Mouse (Mus musculus) right cerebral cortex, postnatal 36 days (tissue): ENCODE measurements at regions not wholly inside any gene's neighbourhood (a gene's known extent, or its start where the extent isn't known, plus 50 kb on each side); places are given as distances from the start of the nearest gene placed in this dataset.

ENCODE experiments used
- DNase-seq, 2 experiments: peaks; one replicate each; pipeline ENCODE4 v3.0.0; 2022; ENCODE audit warnings: low spot score in 2 of 2, mixed read lengths in 1 of 2

DNA sequence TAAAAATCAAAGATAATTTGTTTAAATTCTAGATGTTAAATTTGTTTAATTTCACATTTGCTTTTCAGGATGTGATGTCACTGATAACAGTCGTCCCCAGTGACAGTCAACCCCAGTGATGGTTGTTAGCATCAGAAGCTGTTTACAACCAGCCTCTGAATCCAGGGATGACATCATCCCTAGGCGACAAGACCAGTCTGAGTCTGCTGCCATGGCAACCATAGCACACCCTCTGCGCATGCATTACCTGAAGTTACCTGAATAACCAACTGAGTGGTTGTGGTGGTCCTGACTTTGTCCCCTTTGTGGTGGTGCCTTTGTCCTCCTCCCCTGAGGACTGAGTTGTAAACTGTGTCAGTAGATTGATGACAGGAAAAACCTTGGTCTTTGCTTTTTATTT, 92.0 kb upstream of the Zfp644 start:
- DNase-seq: no peak

DNA sequence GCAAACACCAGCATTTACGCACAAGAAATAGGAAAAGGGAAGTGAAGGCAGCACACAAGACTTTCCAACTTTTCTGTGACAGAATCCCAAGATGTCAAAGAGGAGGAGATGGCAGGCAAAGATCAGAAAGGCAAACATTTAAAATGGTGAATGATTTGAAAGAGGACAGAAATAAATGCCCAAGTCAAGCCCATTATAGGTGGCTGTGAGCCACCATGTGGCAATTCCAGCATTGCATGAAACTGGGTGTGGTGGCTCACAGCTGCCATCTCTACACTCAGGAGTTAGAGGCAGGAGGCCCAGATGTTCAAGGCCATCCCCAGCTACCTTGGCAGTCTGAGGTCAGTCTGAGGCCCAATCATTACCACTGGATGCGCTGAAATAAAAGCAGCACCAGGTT, 88.0 kb upstream of the Zfp644 start:
- DNase-seq: no peak

DNA sequence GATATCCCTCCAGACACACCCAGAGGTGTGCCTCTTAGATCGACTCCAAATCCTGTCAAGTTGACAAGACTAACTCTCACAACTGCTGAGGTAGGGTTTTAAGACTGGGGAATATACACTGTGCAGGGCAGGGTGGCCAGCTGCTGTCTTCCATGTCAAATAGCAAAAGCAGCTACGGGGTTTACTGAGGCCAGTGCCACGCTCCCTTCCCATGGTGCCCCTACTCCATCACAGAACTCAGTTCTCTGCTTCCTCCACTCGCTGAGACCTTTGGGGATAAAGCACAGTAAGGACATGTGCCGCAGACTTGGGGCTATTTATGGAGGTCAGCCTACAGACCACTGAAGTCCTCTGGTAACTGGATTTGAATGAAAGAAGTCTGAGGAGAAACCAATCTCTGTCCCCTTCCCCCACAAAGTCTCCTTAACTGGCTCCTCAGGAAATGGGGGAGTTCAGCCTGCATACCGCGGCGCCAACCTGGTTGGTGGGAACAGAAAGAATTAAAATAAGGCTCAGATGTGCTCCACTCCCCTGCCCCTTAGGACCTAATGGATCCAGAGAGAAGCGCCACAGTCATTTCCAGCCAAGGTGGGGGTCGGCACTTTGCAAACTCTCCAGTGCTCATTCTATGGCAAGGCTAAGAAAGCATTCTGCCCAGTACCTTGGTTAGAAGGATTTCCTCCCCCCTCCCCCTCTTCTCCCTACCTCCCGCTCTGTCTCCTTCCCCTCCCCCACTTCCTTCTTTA, 87.0 kb upstream of the Zfp644 start:
- DNase-seq: no peak

DNA sequence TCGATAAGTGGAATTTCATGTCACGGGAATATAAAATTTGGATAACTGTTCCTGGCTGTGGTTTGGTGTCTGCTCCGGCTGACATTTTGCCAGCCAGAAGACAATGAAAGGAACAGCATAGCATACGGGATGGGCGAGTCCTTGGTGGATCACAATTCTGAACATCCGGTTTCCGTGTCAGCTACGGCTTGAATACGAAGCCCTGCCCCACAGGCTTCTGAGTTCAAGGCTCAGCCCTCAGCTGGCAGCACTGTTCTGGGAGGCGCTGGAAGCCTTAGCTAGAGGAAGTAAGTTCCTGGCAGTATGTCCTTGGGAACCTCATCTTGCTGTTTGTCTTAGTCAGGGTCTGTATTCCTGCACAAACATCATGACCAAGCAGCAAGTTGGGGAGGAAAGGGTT, 83.7 kb upstream of the Zfp644 start:
- DNase-seq: no peak

DNA sequence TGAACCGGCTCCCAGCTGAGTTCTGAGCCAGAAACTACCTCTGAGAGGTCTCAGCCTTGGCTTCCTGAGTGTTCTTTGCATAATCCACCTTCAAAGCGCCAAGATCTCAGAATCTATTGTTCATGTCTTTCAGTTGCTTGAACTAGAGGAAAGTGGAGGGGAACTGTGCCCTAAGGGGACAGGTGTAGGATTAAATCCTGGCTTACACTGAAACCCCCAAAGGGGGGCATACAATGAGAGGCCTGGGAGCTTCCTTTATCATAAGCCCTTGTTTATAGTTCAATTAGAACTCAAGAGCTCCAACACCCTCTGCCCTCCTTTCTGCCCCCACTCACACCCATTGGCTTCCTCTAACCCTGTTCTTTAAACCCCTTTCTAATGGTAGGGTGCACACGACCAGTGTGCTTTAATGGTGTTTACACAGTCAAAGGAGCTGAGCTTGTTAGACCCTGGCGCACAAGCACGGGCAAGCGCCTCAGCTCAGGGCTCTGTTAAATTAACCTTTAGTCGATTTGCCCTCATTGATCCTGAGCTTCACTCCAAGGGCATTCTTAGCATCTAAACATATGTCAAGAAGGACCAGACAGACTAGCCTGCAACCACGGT, 81.2 kb upstream of the Zfp644 start:
- no peak for DNase-seq

GRCm38 (mm10) chr5:106775010-106775693, 78.1 kb upstream of the Zfp644 start:
- no peak for DNase-seq

GRCm38 (mm10) chr5:106773201-106773934, 76.3 kb upstream of the Zfp644 start:
- DNase-seq: no peak

DNA sequence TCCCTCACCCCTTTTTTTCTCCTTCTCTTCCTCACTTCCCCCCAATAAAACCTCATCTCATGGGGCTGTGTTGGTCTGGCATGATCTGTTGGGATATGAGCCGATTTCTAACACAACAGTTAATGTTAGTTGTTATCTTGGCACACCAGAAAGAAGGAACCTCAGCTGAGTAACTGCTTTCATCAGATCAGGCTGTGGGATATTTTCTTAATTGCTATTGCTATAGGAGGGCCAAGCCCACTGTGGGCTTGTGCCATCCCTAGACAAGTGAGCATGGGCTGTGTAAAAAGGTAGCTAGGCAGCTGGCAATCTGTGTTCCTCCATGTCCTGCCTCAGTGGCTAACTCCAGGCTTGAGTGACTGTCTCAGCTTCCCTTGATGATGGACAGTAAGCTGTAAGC, 73.9 kb upstream of the Zfp644 start:
- DNase-seq: no peak

- DNase-seq: no peak
Measured at GRCm38 (mm10) chr5:106765335-106765734, 68.2 kb upstream of the Zfp644 start.

- DNase-seq: no peak
Measured at GRCm38 (mm10) chr5:106763283-106763682, 66.2 kb upstream of the Zfp644 start.

DNA sequence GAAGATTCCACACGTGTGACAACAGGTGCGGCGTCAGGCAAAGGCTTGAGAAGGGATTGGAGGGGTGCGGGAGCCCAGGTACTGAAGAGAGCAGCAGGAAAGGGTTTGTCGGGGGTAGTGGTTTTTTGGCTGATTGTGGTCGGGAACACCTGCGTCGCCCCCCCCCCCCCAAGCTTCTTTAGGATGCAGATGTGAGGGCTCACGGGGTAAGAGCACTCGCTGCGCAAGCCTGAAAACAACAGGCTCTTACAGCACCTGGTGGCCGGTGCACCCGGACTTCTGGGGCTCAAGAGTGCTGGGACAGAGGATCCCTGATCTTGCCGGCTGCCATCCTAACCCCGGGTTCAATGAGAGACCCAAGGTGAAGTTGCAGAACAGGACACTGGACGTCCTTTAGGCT, 60.9 kb upstream of the Zfp644 start:
- DNase-seq: no peak

GRCm38 (mm10) chr5:106757436-106757835, 60.3 kb upstream of the Zfp644 start:
- DNase-seq: no peak

DNA sequence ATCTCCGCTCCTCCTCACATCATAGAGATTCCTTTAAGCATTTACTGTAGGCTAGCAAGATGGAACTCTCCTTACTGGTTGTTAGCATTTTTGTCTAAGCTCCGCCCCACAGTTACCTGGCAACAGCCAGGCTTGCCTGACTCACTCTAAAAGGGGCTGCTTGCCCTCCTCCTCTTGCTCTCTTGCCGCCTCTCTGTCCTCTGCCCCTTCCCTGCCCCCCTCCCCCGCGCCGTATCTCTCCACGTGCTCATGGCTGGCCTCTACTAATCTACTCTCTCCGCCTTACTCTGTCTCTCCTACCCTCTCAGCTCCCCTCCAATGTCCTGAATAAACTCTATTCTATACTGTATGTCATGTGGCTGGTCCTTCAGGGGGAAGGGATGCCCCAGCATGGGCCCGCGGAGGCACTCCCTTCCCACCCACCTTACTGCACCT, 59.9 kb upstream of the Zfp644 start:
- peak in 1 of 2 experiments; percentile 13 for DNase-seq

DNA sequence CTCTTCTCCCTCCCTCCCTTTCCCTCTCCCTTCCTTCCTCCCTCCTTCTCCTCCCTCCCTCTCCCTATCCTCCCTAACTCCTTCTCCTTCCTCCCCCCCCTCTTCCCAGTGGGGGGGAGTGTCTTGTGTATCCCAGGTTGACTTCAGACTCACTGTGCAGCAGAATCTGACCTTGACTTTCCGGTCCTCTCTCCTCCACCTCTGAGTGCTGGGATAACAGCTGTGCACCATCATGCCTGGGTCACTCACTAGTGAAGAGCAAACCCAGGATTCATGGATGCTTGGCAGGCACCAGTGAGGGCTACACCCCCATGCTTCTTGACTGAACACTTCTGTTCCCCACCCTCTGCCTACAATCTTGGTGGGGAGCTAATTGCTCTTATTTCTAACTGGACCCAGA, 56.2 kb upstream of the Zfp644 start:
- DNase-seq: no peak

DNA sequence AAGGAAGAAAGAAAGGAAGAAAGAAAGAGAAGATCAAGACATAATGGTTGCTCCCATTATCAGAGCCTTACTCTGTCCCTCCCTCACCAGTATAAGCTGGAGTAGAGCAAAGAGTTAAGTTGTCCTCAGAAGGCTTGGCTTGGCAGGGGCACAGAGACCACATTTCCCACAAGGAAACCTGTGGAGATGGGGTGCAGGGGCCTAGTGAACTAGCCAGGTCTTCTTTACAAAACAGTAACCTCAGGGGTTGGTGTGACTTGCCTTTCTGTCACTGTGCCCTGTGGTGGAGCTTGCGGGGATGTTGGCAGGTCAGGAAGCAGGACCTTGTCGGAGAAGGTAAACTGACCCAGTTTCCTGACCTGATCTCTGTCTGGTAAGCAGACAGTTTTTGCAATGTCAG, 53.1 kb upstream of the Zfp644 start:
- DNase-seq: no peak

DNA sequence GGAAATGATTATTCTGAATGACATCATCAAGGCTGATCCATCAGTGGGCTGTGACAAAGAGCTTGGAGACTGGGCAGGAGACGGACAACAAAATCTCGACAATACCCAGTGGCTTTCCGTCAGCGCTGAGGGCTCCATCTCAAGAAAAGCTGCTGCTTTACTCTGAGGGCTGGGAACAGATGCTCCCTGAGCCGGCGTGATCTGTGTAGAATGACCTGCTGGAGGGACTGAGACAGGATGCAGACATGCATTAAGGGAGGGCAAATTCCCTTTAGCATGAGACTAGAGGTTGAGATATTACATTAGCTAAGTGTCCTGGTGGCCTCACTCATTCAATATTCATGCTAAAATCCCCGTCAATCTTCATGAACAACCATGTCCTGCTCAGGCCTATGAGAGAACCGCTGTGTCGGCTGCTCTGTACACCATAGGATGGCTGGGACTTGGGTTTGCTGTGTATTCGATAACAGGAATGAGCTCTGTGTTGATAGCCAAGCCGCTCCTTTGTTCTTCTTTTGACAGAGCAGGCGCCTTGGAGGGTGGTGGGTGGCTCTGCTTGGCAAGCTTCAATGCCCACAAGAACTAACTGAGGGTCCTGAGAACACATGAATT, 51.5 kb upstream of the Zfp644 start:
- no peak for DNase-seq
